Mouse (Mus musculus) heart, embryonic 15.5 days (tissue): ENCODE results near the gene Slk. TPM values are rescaled to one million over a fixed set of nuclear protein-coding genes. Genes with fewer than 3 reads are reported as not detected.
A peak's percentile ranks its signal among the peaks of the same experiment; 100 is the strongest.

ENCODE experiments used
- ATAC-seq: fragments of 200-750 bp; cut with Nextera tagmentation; replicated peaks from 2 replicates; pipeline ENCODE4 v1.8.0; 2017; ENCODE audit warnings: low read depth, moderate TSS enrichment; ENCODE audit not compliant: insufficient number of reproducible peaks, insufficient read depth, low FRiP score
- H3K27ac ChIP-seq: fragments of 300-500 bp; sonication (generic); 2 replicates; pipeline ENCODE4 v1.5.1; 2015; ENCODE audit warnings: mild to moderate bottlenecking, inconsistent platforms
- H3K27me3 ChIP-seq: fragments of 300-500 bp; sonication (generic); 2 replicates; pipeline ENCODE4 v1.6.1; 2015; ENCODE audit warnings: inconsistent platforms
- H3K36me3 ChIP-seq: fragments of 300-500 bp; sonication (generic); 2 replicates; pipeline ENCODE4 v1.6.1; 2015; ENCODE audit warnings: mild to moderate bottlenecking, inconsistent platforms
- H3K4me1 ChIP-seq: fragments of 300-500 bp; sonication (generic); replicated peaks from 2 replicates; pipeline ENCODE4 v1.6.1; 2015; ENCODE audit warnings: inconsistent platforms
- H3K4me2 ChIP-seq: fragments of 300-500 bp; sonication (generic); 2 replicates; pipeline ENCODE4 v1.6.1; 2015; ENCODE audit warnings: inconsistent platforms, mild to moderate bottlenecking, moderate library complexity
- H3K4me3 ChIP-seq: fragments of 300-500 bp; sonication (generic); 2 replicates; pipeline ENCODE4 v1.5.1; 2015; ENCODE audit warnings: mild to moderate bottlenecking, inconsistent platforms
- H3K9ac ChIP-seq: fragments of 300-500 bp; sonication (generic); 2 replicates; pipeline ENCODE4 v1.6.1; 2015; ENCODE audit warnings: mild to moderate bottlenecking, inconsistent platforms
- H3K9me3 ChIP-seq: fragments of 300-500 bp; sonication (generic); replicated peaks from 2 replicates; pipeline ENCODE4 v1.6.1; 2016; ENCODE audit warnings: inconsistent platforms
- WGBS: fragments of 180-500 bp; shearing (Covaris S2); methylation state at CpG from one replicate; pipeline ENCODE4 v1.1.7; 2015; ENCODE audit warnings: mixed read lengths; 5-methylcytosine and 5-hydroxymethylcytosine counted together
- polyA plus RNA-seq: library from polyadenylated mRNA; unstranded; fragments of >200 nt; fragmentation: Nextera tagmentation; extraction: Ambion mirVana; gene quantifications from 2 replicates; pipeline ENCODE4 v1.2.1, GENCODE M21; 2015

Slk gene
- 12.6 and 14.2 TPM in 2 replicates for polyA plus RNA-seq

- Histone ChIP-seq H3K4me1 (peaks cover 24% of the 10 kb centered on the region), H3K9me3 (no peaks in the 10 kb centered on the region), H3K27me3 (no peaks in the 10 kb centered on the region), H3K27ac (peak within 1 kb of the TSS; percentile 95), H3K4me3 (peak within 1 kb of the TSS; percentile 87), H3K9ac (peak within 1 kb of the TSS; percentile 99), H3K36me3 (no peaks in the 10 kb centered on the region), H3K4me2 (peak within 1 kb of the TSS; percentile 64)
- ATAC-seq, result peak; percentile 88
- under 1% methylated on average over 83 of the region's 83 CpGs for WGBS
These were observed at the start of gene Slk for GRCm38 (mm10) chr19:47579225-47579787. Gene Slk (plus strand): TSS chr19:47579678.

DNA sequence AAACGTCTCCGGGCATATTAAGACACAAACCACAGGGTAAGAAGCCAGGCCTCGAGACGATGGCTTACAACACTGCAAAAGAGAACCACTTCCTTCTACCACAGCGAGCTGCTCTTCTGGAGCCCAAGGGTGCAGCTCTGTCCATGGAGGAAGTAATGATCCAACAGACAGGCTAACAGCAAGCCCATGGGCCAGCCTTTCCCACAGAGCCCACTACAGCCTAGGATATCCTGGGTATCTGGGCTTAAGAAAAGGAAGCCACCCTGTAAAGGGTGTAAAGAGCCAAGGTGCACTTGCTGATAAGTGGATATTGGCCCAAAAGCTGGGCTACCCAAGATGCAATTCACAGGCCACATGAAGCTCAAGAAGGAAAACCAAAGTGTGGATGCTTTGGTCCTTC lies 48.2 kb upstream of the Slk start:
- Histone ChIP-seq H3K4me1 (peaks cover 18% of the 10 kb centered on the region), H3K4me2 (no peak overlapping the region), H3K36me3 (peaks cover 19% of the 10 kb centered on the region), H3K9ac (no peak overlapping the region), H3K9me3 (no peaks in the 10 kb centered on the region), H3K4me3 (no peak overlapping the region), H3K27me3 (no peaks in the 10 kb centered on the region), H3K27ac (no peak overlapping the region)
- ATAC-seq, result no peak
- 78% methylated on average over 5 of the region's 5 CpGs for WGBS

DNA sequence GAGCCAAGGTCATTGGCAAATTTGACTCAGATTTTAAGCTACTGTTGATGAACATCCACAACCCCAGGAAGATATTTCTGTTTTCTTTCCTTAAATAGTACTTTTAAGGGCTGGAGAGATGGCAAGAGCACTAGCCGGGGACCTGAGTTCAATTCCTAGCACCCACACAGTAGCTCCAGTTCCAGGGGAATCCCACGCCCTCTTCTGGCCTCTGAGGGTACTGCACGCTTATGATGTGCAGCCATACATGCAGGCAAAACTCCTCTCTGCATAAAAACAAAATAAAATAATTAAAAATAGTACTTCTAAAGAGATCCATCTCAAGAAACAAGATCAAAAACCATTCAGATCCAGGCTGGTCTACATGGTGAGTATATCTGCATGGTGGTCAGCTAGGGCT lies 47.0 kb upstream of the Slk start:
- peaks cover 18% of the 10 kb centered on the region for H3K4me1 ChIP-seq
- H3K4me2 ChIP-seq, result no peak overlapping the region
- 92% methylated on average over 3 of the region's 3 CpGs for WGBS
- no peak overlapping the region for H3K27ac ChIP-seq
- no peaks in the 10 kb centered on the region for H3K27me3 ChIP-seq
- no peak overlapping the region for H3K9ac ChIP-seq
- ATAC-seq, result no peak
- no peak overlapping the region for H3K4me3 ChIP-seq
- peaks cover 19% of the 10 kb centered on the region for H3K36me3 ChIP-seq
- no peaks in the 10 kb centered on the region for H3K9me3 ChIP-seq

DNA sequence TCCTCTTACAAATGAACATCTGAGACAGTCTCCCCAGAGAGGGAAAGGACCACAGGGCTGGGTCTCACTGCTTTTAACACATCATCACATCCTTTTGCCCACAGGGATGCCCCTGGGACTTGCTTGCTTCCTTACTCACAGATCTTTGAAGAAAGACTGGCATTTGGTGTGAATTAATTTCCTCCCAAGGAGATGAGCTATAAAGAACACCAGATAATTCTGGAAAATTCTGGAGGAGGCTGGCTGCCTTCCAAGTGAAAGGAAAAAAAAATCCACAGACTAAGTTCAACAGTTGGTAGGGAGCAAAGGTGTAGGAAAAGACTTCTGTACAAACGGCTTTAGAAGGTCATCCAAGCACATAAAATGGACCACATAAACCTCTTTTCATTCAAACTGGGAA lies 45.3 kb upstream of the Slk start:
- Histone ChIP-seq H3K4me1 (peaks cover 34% of the 10 kb centered on the region), H3K4me3 (no peak overlapping the region), H3K4me2 (no peak overlapping the region), H3K9ac (no peak overlapping the region), H3K27ac (no peak overlapping the region), H3K27me3 (no peaks in the 10 kb centered on the region), H3K9me3 (no peaks in the 10 kb centered on the region), H3K36me3 (peaks cover 11% of the 10 kb centered on the region)
- WGBS, result 51% methylated on average over 1 of the region's 1 CpGs
- no peak for ATAC-seq

DNA sequence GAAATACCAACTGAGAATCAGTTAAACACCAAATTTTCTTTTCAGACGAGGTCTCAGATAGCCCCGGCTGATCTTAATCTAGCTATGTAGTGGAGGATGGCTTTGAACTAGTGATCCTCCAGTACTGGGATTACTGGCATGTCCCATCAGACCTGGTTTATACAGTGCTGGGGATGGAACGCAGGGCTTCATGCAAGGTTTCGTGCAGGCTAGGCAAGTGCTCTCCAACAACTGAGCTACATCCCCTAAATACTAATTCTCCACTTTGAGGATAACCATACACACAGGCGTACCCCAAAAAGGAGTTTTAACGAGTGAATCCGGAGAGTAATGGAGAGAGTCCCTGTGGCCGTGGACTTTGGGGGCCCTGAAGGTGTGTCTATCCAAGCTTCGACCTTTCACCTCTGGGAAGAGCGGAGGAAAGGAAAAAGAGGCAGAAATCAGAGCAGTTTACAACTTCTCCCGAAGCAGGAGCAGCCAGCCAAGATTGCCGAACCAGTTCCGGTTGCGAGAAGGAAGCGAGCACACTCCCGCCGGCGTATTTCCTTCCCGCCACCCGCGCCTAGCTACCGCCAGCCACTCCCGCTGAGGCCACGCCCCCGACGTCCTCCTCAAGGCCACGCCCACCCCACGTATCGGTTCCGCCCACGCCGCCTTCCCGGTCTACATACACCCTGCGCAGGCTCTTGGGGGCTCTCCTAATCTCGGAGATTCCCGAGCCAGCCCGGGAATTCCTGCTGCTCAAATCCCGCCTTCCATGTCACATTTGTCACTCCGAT lies 42.8 kb upstream of the Slk start:
- peaks cover 11% of the 10 kb centered on the region for H3K36me3 ChIP-seq
- peak overlapping the region; percentile 92 for H3K27ac ChIP-seq
- ATAC-seq, result peak; percentile 93
- peak overlapping the region; percentile 82 for H3K4me2 ChIP-seq
- H3K4me1 ChIP-seq, result peaks cover 37% of the 10 kb centered on the region
- H3K9me3 ChIP-seq, result no peaks in the 10 kb centered on the region
- H3K27me3 ChIP-seq, result no peaks in the 10 kb centered on the region
- H3K9ac ChIP-seq, result peak overlapping the region; percentile 76
- WGBS, result 3% methylated on average over 39 of the region's 39 CpGs
- peak overlapping the region; percentile 64 for H3K4me3 ChIP-seq

GRCm38 (mm10) chr19:47537300-47537792 lies 42.1 kb upstream of the Slk start, which contains the start of gene Stn1:
Gene Stn1 (minus strand): TSS chr19:47537507.
- H3K9ac ChIP-seq, result peak within 1 kb of the TSS; percentile 76
- peak within 1 kb of the TSS; percentile 82 for H3K4me2 ChIP-seq
- H3K9me3 ChIP-seq, result no peaks in the 10 kb centered on the region
- WGBS, result 4% methylated on average over 10 of the region's 10 CpGs
- H3K4me1 ChIP-seq, result peaks cover 39% of the 10 kb centered on the region
- H3K27me3 ChIP-seq, result no peaks in the 10 kb centered on the region
- peak; percentile 14; the same call in 1 of the 2 replicates for ATAC-seq
- peak within 1 kb of the TSS; percentile 64 for H3K4me3 ChIP-seq
- H3K27ac ChIP-seq, result peak within 1 kb of the TSS; percentile 92
- H3K36me3 ChIP-seq, result peaks cover 11% of the 10 kb centered on the region

DNA sequence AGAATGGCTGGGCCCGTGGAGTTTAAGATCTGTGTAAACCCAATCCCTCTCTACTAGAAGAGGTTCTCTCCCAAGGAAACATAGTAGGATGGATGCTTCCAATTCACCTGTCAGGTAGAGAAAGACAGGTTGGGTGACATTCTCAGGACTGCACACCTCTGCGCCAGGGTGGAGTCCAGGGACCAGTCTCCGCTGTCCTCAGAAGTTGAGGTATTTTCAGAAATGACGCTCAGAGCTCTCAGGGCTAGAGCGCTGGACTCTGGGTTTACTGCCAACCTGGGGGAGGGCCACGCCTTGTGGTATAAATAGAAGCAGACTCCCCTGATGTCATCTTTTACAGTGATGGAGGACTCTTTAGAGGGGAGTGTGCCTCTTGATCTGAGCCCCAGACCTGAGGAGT lies 41.6 kb upstream of the Slk start:
- Histone ChIP-seq H3K27ac (peak overlapping the region; percentile 92), H3K4me1 (peaks cover 40% of the 10 kb centered on the region), H3K27me3 (no peaks in the 10 kb centered on the region), H3K9ac (peak overlapping the region; percentile 42), H3K4me3 (peak overlapping the region; percentile 64), H3K4me2 (peak overlapping the region; percentile 82), H3K36me3 (peaks cover 5% of the 10 kb centered on the region; the same call in 1 of the 2 replicates), H3K9me3 (no peaks in the 10 kb centered on the region)
- peak; percentile 37; the same call in 1 of the 2 replicates for ATAC-seq
- 28% methylated on average over 6 of the region's 6 CpGs for WGBS

GRCm38 (mm10) chr19:47538801-47539200 lies 40.7 kb upstream of the Slk start:
- Histone ChIP-seq H3K27ac (peak overlapping the region; percentile 92), H3K27me3 (no peaks in the 10 kb centered on the region), H3K4me2 (peak overlapping the region; percentile 82), H3K4me1 (peaks cover 40% of the 10 kb centered on the region), H3K9ac (no peak overlapping the region), H3K9me3 (no peaks in the 10 kb centered on the region), H3K4me3 (no peak overlapping the region), H3K36me3 (no peaks in the 10 kb centered on the region)
- WGBS, result 4% methylated on average over 6 of the region's 6 CpGs
- ATAC-seq, result no peak; the same call in 1 of the 2 replicates

DNA sequence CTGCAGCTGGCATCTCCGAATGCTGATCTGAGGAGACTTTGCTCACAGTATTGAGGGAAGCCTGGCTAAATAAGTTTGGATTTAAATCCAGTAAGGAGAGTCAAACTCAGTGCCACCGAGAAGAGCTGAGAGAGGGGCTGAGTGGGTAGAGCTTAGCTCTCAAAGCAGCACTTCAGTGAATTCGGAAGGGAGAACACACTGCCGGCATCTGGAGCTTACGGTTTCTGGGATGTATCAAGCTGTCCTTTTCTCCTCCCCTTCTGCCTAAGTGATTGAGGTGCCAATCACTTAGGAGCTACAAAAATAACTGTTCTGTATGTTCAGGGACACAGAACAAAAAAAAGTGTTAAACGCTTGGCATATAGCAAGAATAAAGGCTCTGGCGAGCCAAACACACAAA lies 37.0 kb upstream of the Slk start:
- 47% methylated on average over 7 of the region's 7 CpGs for WGBS
- peak overlapping the region; percentile 38 for H3K27ac ChIP-seq
- no peak overlapping the region for H3K4me3 ChIP-seq

DNA sequence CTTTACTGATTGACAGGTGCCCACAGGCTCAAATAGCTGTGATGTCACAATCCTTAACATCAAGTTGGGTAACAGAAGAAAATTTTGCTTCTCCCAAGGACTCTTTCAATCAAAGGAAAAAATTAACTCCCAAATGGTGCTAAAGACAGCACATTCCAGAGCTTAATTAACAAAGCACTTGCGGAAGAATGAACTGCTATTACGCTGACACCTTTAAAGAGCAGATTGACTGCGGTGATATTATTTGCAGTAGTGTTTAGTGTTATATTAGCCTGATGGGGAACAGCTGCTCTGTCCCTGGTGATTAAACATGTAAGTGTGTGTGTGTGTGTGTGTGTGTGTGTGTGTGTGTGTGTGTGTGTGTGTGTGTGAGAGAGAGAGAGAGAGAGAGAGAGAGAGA lies 34.4 kb upstream of the Slk start:
- H3K36me3 ChIP-seq, result no peaks in the 10 kb centered on the region
- 74% methylated on average over 3 of the region's 3 CpGs for WGBS

More for the DNA sequence above, 37.0 kb upstream of the Slk start:
- ATAC-seq, result no peak
- Histone ChIP-seq H3K36me3 (no peaks in the 10 kb centered on the region), H3K9ac (no peak overlapping the region), H3K4me1 (peaks cover 22% of the 10 kb centered on the region), H3K27me3 (no peaks in the 10 kb centered on the region), H3K4me2 (0 out of 2 replicates have a peak overlapping the region, but pooled peaks have one; percentile 20), H3K9me3 (no peaks in the 10 kb centered on the region)

GRCm38 (mm10) chr19:47545528-47545927 lies 34.0 kb upstream of the Slk start:
- Histone ChIP-seq H3K27ac (no peak overlapping the region), H3K36me3 (no peaks in the 10 kb centered on the region), H3K27me3 (no peaks in the 10 kb centered on the region), H3K4me1 (peaks cover 3% of the 10 kb centered on the region; the same call in 1 of the 2 replicates), H3K4me2 (no peak overlapping the region), H3K4me3 (no peak overlapping the region), H3K9me3 (no peaks in the 10 kb centered on the region), H3K9ac (no peak overlapping the region)
- no peak for ATAC-seq

More for the DNA sequence above, 34.4 kb upstream of the Slk start:
- Histone ChIP-seq H3K4me2 (no peak overlapping the region), H3K27me3 (no peaks in the 10 kb centered on the region), H3K9ac (no peak overlapping the region), H3K4me1 (peaks cover 3% of the 10 kb centered on the region; the same call in 1 of the 2 replicates), H3K27ac (no peak overlapping the region), H3K4me3 (no peak overlapping the region), H3K9me3 (no peaks in the 10 kb centered on the region)
- ATAC-seq, result no peak
